Mouse (Mus musculus): ENCODE results near the gene March8. TPM values are rescaled to one million over a fixed set of nuclear protein-coding genes. Genes with fewer than 3 reads are reported as not detected.

Gene March8
- polyA plus RNA-seq, 1 experiment from 2014 or later: 18.4 TPM

- H3K9ac ChIP-seq: no peak overlapping the region
- no peaks in the 10 kb centered on the region for H3K9me3 ChIP-seq
- 93% methylated on average over 14 of the region's 14 CpGs for WGBS
- H3K4me2 ChIP-seq: no peak overlapping the region
- no peak overlapping the region for H3K4me3 ChIP-seq
- H3K36me3 ChIP-seq: peaks cover 4% of the 10 kb centered on the region; the same call in 1 of the 2 replicates
- H3K4me1 ChIP-seq: no peaks in the 10 kb centered on the region
- H3K27me3 ChIP-seq: no peaks in the 10 kb centered on the region
- no peak; the same call in 1 of the 2 replicates for ATAC-seq (ENCODE audit: insufficient number of reproducible peaks, insufficient read depth, low FRiP score, low TSS enrichment, low read depth)
- H3K27ac ChIP-seq: no peak overlapping the region
Observed at GRCm38 (mm10) chr6:116412546-116413325, 74.9 kb downstream of the March8 start.

DNA sequence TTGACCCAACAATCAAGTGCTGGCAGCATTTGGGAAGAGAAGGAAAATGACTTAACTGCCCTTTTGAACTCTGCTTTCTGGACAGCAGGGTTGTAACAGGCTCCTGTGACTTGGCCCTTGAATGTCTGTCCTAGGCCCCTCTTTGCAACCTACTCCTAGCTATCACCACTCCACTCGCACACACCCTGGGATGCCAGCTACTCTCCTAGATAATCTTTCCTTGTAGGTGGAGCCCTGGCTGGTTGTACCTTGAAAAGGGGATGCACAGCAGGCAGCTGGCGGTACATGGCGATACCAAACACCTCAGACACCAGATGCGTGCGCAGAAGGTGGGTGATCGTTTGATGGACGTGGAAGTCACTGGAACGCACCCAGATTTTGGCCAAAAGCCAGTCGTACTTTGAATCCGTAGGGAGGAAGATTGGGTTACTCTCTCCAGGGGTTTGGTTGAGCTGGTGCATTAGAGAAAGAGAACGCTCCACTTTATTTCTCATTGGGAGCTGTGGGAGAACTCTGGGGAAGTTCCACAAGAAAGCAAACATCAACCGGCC lies 77.4 kb downstream of the March8 start:
- 82% methylated on average over 12 of the region's 12 CpGs for WGBS
- Histone ChIP-seq H3K36me3 (peaks cover 3% of the 10 kb centered on the region; the same call in 1 of the 2 replicates), H3K4me2 (no peak overlapping the region), H3K27ac (no peak overlapping the region), H3K4me1 (no peaks in the 10 kb centered on the region), H3K4me3 (no peak overlapping the region), H3K9ac (no peak overlapping the region), H3K27me3 (no peaks in the 10 kb centered on the region), H3K9me3 (no peaks in the 10 kb centered on the region)
- ATAC-seq (ENCODE audit: insufficient number of reproducible peaks, insufficient read depth, low FRiP score, low TSS enrichment, low read depth): no peak

DNA sequence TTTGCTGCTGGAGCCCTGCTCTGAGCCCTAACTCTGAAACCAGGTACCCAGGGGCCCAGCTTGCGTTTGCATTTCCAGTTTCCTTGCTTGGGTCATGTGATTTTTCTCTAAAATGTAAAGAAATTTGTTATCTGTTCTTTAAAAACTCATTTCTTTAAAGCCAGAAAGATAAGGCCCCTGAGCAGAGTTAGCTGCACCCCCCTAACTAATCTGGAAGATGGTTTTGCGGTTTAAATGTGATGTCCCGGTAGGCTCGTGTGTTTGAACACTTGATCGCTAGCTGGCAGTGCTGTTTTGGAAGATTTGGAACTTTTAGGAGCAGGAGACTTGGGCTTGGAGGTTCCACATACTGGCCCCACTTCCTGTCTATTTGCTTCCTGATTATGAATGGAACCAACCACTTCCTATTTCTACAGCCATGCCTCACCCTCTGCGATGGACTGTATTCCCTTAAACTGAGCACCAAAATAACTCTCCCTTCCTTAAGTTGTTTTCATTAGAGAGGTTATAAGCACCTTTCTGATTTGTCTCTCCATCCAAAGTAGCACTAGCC lies 78.3 kb downstream of the March8 start:
- WGBS: 83% methylated on average over 6 of the region's 6 CpGs
- no peak overlapping the region for H3K4me3 ChIP-seq
- ATAC-seq (ENCODE audit: insufficient number of reproducible peaks, insufficient read depth, low FRiP score, low TSS enrichment, low read depth): no peak

GRCm38 (mm10) chr6:116417518-116418315 lies 79.9 kb downstream of the March8 start:
- Histone ChIP-seq H3K4me3 (no peak overlapping the region), H3K9ac (no peak overlapping the region), H3K4me2 (no peak overlapping the region), H3K36me3 (no peaks in the 10 kb centered on the region), H3K9me3 (no peaks in the 10 kb centered on the region), H3K27me3 (no peaks in the 10 kb centered on the region), H3K4me1 (no peaks in the 10 kb centered on the region), H3K27ac (no peak overlapping the region)
- no peak for ATAC-seq (ENCODE audit: insufficient number of reproducible peaks, insufficient read depth, low FRiP score, low TSS enrichment, low read depth)
- 63% methylated on average over 6 of the region's 6 CpGs for WGBS

More for the DNA sequence above, 78.3 kb downstream of the March8 start:
- Histone ChIP-seq H3K27me3 (no peaks in the 10 kb centered on the region), H3K4me1 (no peaks in the 10 kb centered on the region), H3K9ac (no peak overlapping the region), H3K36me3 (no peaks in the 10 kb centered on the region), H3K27ac (no peak overlapping the region), H3K4me2 (no peak overlapping the region), H3K9me3 (no peaks in the 10 kb centered on the region)

DNA sequence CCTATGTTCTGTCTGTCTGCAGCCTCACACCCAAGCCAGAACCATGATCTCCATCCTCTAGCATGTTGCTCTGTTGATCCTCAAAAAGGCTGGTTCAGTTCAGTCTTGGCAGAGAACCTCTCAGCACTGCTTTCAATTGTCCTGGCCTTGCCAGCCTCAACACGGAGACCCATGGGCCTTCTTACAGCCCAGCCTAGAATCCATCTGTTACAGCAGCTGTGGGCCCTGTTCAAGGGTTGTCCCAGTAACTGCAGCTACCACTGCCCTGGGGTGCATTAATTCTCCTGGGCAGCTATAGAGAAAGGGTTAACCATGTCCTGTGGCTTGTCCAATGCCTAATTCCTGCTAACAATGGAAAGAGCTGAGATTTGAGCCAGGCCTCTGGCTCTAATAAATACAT lies 80.7 kb downstream of the March8 start:
- H3K9ac ChIP-seq: no peak overlapping the region
- no peaks in the 10 kb centered on the region for H3K27me3 ChIP-seq
- H3K36me3 ChIP-seq: no peaks in the 10 kb centered on the region
- no peak for ATAC-seq (ENCODE audit: insufficient number of reproducible peaks, insufficient read depth, low FRiP score, low TSS enrichment, low read depth)
- no peak overlapping the region for H3K4me2 ChIP-seq
- H3K9me3 ChIP-seq: no peaks in the 10 kb centered on the region
- no peak overlapping the region for H3K4me3 ChIP-seq
- H3K27ac ChIP-seq: no peak overlapping the region
- 79% methylated on average over 1 of the region's 1 CpGs for WGBS
- H3K4me1 ChIP-seq: no peaks in the 10 kb centered on the region

- Histone ChIP-seq H3K9me3 (no peaks in the 10 kb centered on the region), H3K27ac (no peak overlapping the region), H3K36me3 (no peaks in the 10 kb centered on the region), H3K4me2 (no peak overlapping the region), H3K4me1 (no peaks in the 10 kb centered on the region), H3K27me3 (no peaks in the 10 kb centered on the region), H3K4me3 (no peak overlapping the region), H3K9ac (no peak overlapping the region)
- ATAC-seq (ENCODE audit: insufficient number of reproducible peaks, insufficient read depth, low FRiP score, low TSS enrichment, low read depth): no peak
- 60% methylated on average over 6 of the region's 6 CpGs for WGBS
Observed at GRCm38 (mm10) chr6:116419699-116420098, 81.9 kb downstream of the March8 start.

DNA sequence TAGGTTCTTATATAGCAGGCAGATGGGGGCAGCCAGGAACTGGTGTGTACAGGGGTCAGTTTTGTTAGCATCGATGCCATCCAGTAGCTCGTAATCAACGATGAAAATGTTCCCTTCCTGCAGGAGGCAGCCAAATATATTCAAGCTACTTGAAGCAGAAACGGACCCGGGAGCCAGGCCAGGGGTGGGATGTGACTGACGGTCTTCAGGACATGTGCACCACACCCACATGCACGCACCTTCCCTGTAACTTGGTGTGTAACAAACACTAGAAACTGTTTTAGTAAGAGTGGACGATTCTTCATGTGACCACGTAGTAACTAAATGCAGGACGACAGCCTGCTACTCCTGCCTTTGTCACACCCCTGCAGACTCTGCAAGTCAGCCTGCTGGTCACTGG lies 82.4 kb downstream of the March8 start:
- Histone ChIP-seq H3K4me2 (no peak overlapping the region), H3K9me3 (no peaks in the 10 kb centered on the region), H3K4me1 (no peaks in the 10 kb centered on the region), H3K4me3 (no peak overlapping the region), H3K36me3 (no peaks in the 10 kb centered on the region), H3K27ac (no peak overlapping the region), H3K9ac (no peak overlapping the region), H3K27me3 (no peaks in the 10 kb centered on the region)
- ATAC-seq (ENCODE audit: insufficient number of reproducible peaks, insufficient read depth, low FRiP score, low TSS enrichment, low read depth): no peak
- WGBS: 80% methylated on average over 10 of the region's 10 CpGs

DNA sequence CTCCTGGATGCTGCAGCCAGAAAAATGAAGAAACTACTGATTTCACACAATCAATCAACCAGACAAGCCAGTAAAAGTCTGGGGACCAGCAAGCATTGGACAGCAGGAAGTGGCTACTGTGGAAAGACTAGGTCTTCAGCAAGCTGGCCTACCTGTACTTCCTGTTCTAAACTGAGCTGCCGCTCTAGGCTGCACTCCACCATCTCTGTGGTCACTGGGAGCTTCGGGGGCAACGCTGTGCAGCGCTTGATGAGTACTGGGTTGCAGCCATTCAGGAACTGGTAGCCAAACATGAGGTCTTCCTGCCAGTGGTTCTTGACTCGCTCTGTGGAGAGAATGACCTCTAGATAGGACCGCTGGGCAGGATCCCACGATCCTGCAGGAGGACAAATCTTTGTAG lies 85.2 kb downstream of the March8 start:
- ATAC-seq (ENCODE audit: insufficient number of reproducible peaks, insufficient read depth, low FRiP score, low TSS enrichment, low read depth): no peak
- 87% methylated on average over 7 of the region's 7 CpGs for WGBS
- Histone ChIP-seq H3K36me3 (no peaks in the 10 kb centered on the region), H3K4me3 (no peak overlapping the region), H3K9me3 (no peaks in the 10 kb centered on the region), H3K4me1 (no peaks in the 10 kb centered on the region), H3K4me2 (no peak overlapping the region), H3K27me3 (no peaks in the 10 kb centered on the region), H3K9ac (no peak overlapping the region), H3K27ac (no peak overlapping the region)

DNA sequence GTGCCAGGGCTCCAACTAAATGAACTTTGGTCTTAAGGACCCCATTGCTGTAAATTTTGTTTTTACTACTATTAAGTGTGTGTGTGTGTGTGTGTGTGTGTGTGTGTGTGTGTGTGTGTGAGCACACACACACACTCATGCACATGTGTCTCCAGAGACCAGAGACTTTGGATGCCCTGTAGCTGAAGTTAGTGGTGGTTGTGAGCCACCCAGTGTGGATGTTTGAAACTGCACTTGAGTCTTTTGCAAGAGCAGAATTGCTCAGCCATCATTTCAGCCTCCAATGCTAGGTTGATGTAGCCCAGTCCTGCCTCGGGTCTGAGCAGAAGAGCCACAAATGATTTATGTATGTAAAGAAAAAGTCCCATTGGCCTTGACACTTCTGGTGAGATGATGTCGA lies 85.8 kb downstream of the March8 start:
- Histone ChIP-seq H3K4me1 (no peaks in the 10 kb centered on the region), H3K27ac (no peak overlapping the region), H3K27me3 (no peaks in the 10 kb centered on the region), H3K9me3 (no peaks in the 10 kb centered on the region), H3K36me3 (no peaks in the 10 kb centered on the region), H3K4me3 (no peak overlapping the region), H3K9ac (no peak overlapping the region), H3K4me2 (no peak overlapping the region)
- ATAC-seq (ENCODE audit: insufficient number of reproducible peaks, insufficient read depth, low FRiP score, low TSS enrichment, low read depth): no peak
- WGBS: 59% methylated on average over 2 of the region's 2 CpGs

- 83% methylated on average over 3 of the region's 3 CpGs for whole genome bisulfite sequencing
- H3K27ac ChIP-seq: no peak overlapping the region
- no peaks in the 10 kb centered on the region for H3K4me1 ChIP-seq
- peaks cover 7% of the 10 kb centered on the region; the same call in 1 of the 2 replicates for H3K9me3 ChIP-seq
- H3K4me2 ChIP-seq: no peak overlapping the region
- no peak for ATAC-seq (ENCODE audit: insufficient number of reproducible peaks, insufficient read depth, low FRiP score, low TSS enrichment, low read depth)
- no peaks in the 10 kb centered on the region for H3K27me3 ChIP-seq
- H3K9ac ChIP-seq: no peak overlapping the region
- no peak overlapping the region for H3K4me3 ChIP-seq
- no peaks in the 10 kb centered on the region for H3K36me3 ChIP-seq
Observed at GRCm38 (mm10) chr6:116427552-116427951, 89.7 kb downstream of the March8 start.

DNA sequence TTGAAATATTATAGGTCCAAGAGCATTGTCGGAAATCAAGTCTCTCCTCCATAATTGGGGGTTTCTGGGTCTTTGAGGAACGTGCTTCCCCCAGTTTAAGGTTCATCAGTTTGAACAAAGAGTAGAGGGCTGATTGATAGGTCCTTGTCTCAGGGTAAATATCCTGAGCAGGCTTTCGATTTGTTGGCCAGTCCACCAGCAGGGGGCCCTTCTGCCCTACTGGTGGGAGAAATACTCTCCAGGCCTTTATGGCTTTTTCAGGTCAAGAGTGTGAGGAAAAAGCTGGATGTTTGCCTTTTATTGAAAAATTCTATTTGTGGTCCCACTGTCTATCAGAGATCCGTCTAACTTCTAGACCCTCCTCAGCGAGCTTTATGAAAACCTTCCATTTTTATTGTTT lies 90.5 kb downstream of the March8 start:
- no peak overlapping the region for H3K4me2 ChIP-seq
- H3K9ac ChIP-seq: no peak overlapping the region
- H3K27ac ChIP-seq: no peak overlapping the region
- no peaks in the 10 kb centered on the region for H3K4me1 ChIP-seq
- H3K27me3 ChIP-seq: no peaks in the 10 kb centered on the region
- H3K36me3 ChIP-seq: no peaks in the 10 kb centered on the region
- no peak overlapping the region for H3K4me3 ChIP-seq
- no peak for ATAC-seq (ENCODE audit: insufficient number of reproducible peaks, insufficient read depth, low FRiP score, low TSS enrichment, low read depth)
- peaks cover 7% of the 10 kb centered on the region; the same call in 1 of the 2 replicates for H3K9me3 ChIP-seq
- WGBS: 72% methylated on average over 5 of the region's 5 CpGs

Measured in embryonic facial prominence, embryonic 13.5 days (tissue).